Mouse (Mus musculus): ENCODE results near the gene Csde1. TPM values are rescaled to one million over a fixed set of nuclear protein-coding genes. Genes with fewer than 3 reads are reported as not detected.

The Csde1 gene
- total RNA-seq, 1 experiment = 323 TPM

DNA sequence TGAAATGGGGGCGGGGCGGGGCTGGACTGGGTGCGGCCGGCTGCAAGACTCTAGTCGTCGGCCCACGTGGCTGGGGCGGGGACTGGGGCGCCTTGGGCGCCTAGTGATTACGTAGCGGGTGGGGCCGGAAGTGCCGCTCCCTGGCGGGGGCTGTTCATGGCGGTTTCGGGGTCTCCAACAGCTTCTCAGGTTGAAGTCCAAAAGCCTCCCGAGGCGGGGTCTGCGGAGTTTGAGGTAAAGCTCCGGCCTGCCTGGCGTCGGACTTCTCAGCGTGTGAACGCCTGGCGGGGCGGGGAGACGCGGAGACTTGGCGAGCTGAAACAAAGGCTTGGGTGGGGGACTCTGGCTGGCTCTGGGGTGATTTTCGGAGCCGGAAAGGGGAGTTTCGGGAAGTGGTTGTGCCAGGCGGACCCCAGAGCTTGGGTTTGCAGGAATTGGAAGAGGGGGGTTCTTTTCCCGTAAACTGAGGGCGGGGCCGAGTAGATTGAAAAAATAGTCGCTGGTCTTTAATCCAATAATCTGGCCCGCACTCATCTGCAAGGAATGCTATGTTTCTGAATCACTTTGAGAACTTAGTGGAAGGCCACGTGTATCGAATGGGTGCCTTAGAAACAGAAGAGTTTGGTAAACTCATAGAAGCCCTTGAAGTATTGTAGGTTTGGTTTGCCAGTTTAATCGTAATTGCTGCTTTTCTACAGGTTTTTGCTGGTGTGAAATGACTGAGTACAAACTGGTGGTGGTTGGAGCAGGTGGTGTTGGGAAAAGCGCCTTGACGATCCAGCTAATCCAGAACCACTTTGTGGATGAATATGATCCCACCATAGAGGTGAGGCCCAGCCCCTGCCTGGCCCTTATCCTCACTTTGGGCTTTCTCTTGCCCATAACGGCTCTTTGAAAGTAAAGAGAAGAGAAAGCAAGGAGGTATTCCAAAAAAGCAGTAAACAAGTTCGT lies 38.3 kb downstream of the Csde1 start, which contains the start of gene Nras:
Nras (plus strand) TSS at position 79 of the 951 bp plus-strand sequence.
- no peaks in the 10 kb centered on the region for H3K4me1 ChIP-seq (ENCODE audit: control insufficient read depth in 2 of 2, insufficient read depth in 2 of 2, low read length in 2 of 2, poor library complexity in 1 of 2)
- DNase-seq (ENCODE audit: low read depth, low spot score) = peak; percentile 91
- TF ChIP-seq MAFK (IDR thresholded peaks at IDR 0.05; ENCODE audit: insufficient read depth, low read depth, low read length) (no peak), HCFC1 (IDR thresholded peaks at IDR 0.05; ENCODE audit: borderline replicate concordance, insufficient read depth, low read length) (peak; percentile 76; the same call in 1 of the 2 replicates)

DNA sequence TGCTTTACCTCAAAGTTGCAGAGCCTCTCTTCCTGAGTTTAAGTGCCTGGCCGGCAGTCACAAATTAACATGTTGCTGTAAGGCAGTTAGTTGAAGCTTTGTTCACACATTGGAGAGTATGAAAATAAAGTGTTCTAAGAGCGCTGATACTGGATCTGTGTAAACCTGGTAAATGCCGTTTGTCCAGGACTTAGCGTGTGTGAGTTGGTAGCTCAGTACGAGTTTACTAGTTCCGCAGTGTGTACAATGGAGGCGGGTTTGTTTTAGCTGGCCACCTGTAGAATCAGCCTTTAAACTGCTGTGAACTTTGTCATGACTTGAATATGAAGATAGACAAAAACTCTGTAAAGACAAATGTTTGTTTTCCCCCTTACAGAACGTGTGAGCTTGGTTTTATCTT lies 46.7 kb downstream of the Csde1 start:
- TF ChIP-seq CHD2 (IDR thresholded peaks at IDR 0.05; ENCODE audit: low read depth, low read length) (no peak), MAFK (IDR thresholded peaks at IDR 0.05; ENCODE audit: insufficient read depth, low read depth, low read length) (no peak), ZC3H11A (IDR thresholded peaks at IDR 0.05; ENCODE audit: borderline replicate concordance, low read depth, low read length) (no peak), ZNF384 (IDR thresholded peaks at IDR 0.05; ENCODE audit: low read depth, low read length) (no peak), HCFC1 (IDR thresholded peaks at IDR 0.05; ENCODE audit: borderline replicate concordance, insufficient read depth, low read length) (no peak)
- no peak for DNase-seq (ENCODE audit: low read depth, low spot score)
- no peaks in the 10 kb centered on the region for H3K4me1 ChIP-seq (ENCODE audit: control insufficient read depth in 2 of 2, insufficient read depth in 2 of 2, low read length in 2 of 2, poor library complexity in 1 of 2)
- H3K27ac ChIP-seq (ENCODE audit: insufficient read depth, low read depth, low read length, poor library complexity, severe bottlenecking) = no peak overlapping the region
- H3K9me3 ChIP-seq (ENCODE audit: control insufficient read depth, insufficient read depth, low read depth, low read length) = no peaks in the 10 kb centered on the region
- H3K9ac ChIP-seq (ENCODE audit: insufficient read depth, low read depth, low read length, poor library complexity, severe bottlenecking) = no peak overlapping the region
- H3K4me3 ChIP-seq (ENCODE audit: insufficient read depth in 1 of 2, low read depth in 1 of 2, low read length in 2 of 2, poor library complexity in 1 of 2, severe bottlenecking in 1 of 2) = no peak overlapping the region
- in situ Hi-C loops (cut with MboI; ENCODE audit: low sequenced_read_pairs in 2 of 2, unreplicated experiment in 2 of 2) = loop anchor here in 1 of 2 experiments (10.0 kb wide), 1 partner anchor 88 kb away; no protein-coding TSS in a partner anchor
- H3K36me3 ChIP-seq (ENCODE audit: control insufficient read depth, insufficient read depth, low read length, poor library complexity, severe bottlenecking) = peaks cover 36% of the 10 kb centered on the region

More for the DNA sequence above, 38.3 kb downstream of the Csde1 start, which contains the start of gene Nras:
- in situ Hi-C loops (cut with MboI; ENCODE audit: low sequenced_read_pairs in 2 of 2, unreplicated experiment in 2 of 2) = no loop called here
- no peaks in the 10 kb centered on the region for H3K9me3 ChIP-seq (ENCODE audit: control insufficient read depth, insufficient read depth, low read depth, low read length)
- H3K9ac ChIP-seq (ENCODE audit: insufficient read depth, low read depth, low read length, poor library complexity, severe bottlenecking) = peak within 1 kb of the TSS; percentile 81
- H3K27ac ChIP-seq (ENCODE audit: insufficient read depth, low read depth, low read length, poor library complexity, severe bottlenecking) = peak within 1 kb of the TSS; percentile 93
- peaks cover 31% of the 10 kb centered on the region for H3K36me3 ChIP-seq (ENCODE audit: control insufficient read depth, insufficient read depth, low read length, poor library complexity, severe bottlenecking)
- H3K4me3 ChIP-seq (ENCODE audit: insufficient read depth in 1 of 2, low read depth in 1 of 2, low read length in 2 of 2, poor library complexity in 1 of 2, severe bottlenecking in 1 of 2) = peak within 1 kb of the TSS; percentile 71 to 76

DNA sequence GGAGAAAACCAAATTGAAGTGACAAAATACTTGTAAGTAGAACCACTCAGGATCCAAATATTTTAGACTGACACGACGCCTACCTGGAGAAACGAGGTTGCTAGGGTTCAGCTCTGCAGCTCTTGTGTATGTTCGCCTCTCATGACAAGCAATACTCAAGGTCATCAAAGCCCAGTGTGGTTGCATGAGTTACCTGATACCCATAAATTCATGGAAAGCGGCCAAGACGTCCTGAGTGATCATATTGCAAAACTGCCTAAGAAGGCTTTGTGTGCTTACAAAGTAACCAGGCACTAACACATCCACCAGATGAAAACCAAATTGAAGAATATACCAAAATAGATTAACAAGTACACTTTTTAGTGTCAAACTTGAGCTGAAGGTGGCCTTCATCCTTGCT lies 48.7 kb downstream of the Csde1 start:
- H3K9ac ChIP-seq (ENCODE audit: insufficient read depth, low read depth, low read length, poor library complexity, severe bottlenecking) = no peak overlapping the region
- H3K9me3 ChIP-seq (ENCODE audit: control insufficient read depth, insufficient read depth, low read depth, low read length) = no peaks in the 10 kb centered on the region
- no peak overlapping the region for H3K27ac ChIP-seq (ENCODE audit: insufficient read depth, low read depth, low read length, poor library complexity, severe bottlenecking)
- H3K4me1 ChIP-seq (ENCODE audit: control insufficient read depth in 2 of 2, insufficient read depth in 2 of 2, low read length in 2 of 2, poor library complexity in 1 of 2) = no peaks in the 10 kb centered on the region
- in situ Hi-C loops (cut with MboI; ENCODE audit: low sequenced_read_pairs in 2 of 2, unreplicated experiment in 2 of 2) = loop anchor here in 1 of 2 experiments (10.0 kb wide), 1 partner anchor 86 kb away; no protein-coding TSS in a partner anchor
- H3K4me3 ChIP-seq (ENCODE audit: insufficient read depth in 1 of 2, low read depth in 1 of 2, low read length in 2 of 2, poor library complexity in 1 of 2, severe bottlenecking in 1 of 2) = no peak overlapping the region
- H3K36me3 ChIP-seq (ENCODE audit: control insufficient read depth, insufficient read depth, low read length, poor library complexity, severe bottlenecking) = peaks cover 23% of the 10 kb centered on the region
- DNase-seq (ENCODE audit: low read depth, low spot score) = no peak
- no peak for TF ChIP-seq CHD2 (IDR thresholded peaks at IDR 0.05; ENCODE audit: low read depth, low read length)
- TF ChIP-seq ZC3H11A (IDR thresholded peaks at IDR 0.05; ENCODE audit: borderline replicate concordance, low read depth, low read length) = no peak
- TF ChIP-seq MAFK (IDR thresholded peaks at IDR 0.05; ENCODE audit: insufficient read depth, low read depth, low read length) = no peak
- no peak for TF ChIP-seq ZNF384 (IDR thresholded peaks at IDR 0.05; ENCODE audit: low read depth, low read length)
- no peak for TF ChIP-seq HCFC1 (IDR thresholded peaks at IDR 0.05; ENCODE audit: borderline replicate concordance, insufficient read depth, low read length)

DNA sequence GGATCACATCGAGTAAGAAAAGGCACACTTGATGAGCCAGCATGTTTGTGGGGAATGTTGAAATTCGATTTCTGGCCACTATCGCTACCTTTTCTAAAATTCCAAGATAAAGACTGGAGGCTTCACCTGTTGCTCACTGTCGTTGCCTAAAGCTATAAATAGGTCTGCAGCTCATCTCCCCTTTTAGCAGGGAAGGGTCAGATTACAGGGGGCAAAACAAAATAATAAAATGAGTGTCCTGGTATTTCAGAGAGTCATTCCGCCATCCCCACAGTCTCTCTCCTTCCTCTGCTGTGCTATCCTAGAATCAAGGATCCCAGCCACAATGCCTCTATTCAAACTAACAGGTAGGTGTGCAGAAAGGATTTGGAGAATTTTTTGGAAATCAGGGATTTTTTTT lies 53.5 kb downstream of the Csde1 start, which contains the start of gene Ampd1:
Ampd1 (plus strand) TSS at position 244 of the 400 bp plus-strand sequence.
- Histone ChIP-seq H3K4me3 (ENCODE audit: insufficient read depth in 1 of 2, low read depth in 1 of 2, low read length in 2 of 2, poor library complexity in 1 of 2, severe bottlenecking in 1 of 2) (no peak within 1 kb of the TSS), H3K4me1 (ENCODE audit: control insufficient read depth in 2 of 2, insufficient read depth in 2 of 2, low read length in 2 of 2, poor library complexity in 1 of 2) (no peaks in the 10 kb centered on the region), H3K9ac (ENCODE audit: insufficient read depth, low read depth, low read length, poor library complexity, severe bottlenecking) (no peak within 1 kb of the TSS), H3K36me3 (ENCODE audit: control insufficient read depth, insufficient read depth, low read length, poor library complexity, severe bottlenecking) (peaks cover 2% of the 10 kb centered on the region; the same call in 1 of the 2 replicates), H3K9me3 (ENCODE audit: control insufficient read depth, insufficient read depth, low read depth, low read length) (no peaks in the 10 kb centered on the region), H3K27ac (ENCODE audit: insufficient read depth, low read depth, low read length, poor library complexity, severe bottlenecking) (no peak within 1 kb of the TSS)
- in situ Hi-C loops (cut with MboI; ENCODE audit: low sequenced_read_pairs in 2 of 2, unreplicated experiment in 2 of 2) = no loop called here
- TF ChIP-seq MAFK (IDR thresholded peaks at IDR 0.05; ENCODE audit: insufficient read depth, low read depth, low read length) (0 out of 2 replicates have a peak, but pooled peaks have one; percentile 8), ZC3H11A (IDR thresholded peaks at IDR 0.05; ENCODE audit: borderline replicate concordance, low read depth, low read length) (no peak)
- DNase-seq (ENCODE audit: low read depth, low spot score) = no peak

All from ES-E14 (cell line).